Mouse (Mus musculus): ENCODE measurements at regions not wholly inside any gene's neighbourhood (a gene's known extent, or its start where the extent isn't known, plus 50 kb on each side); places are given as distances from the start of the nearest gene placed in this dataset.

DNA sequence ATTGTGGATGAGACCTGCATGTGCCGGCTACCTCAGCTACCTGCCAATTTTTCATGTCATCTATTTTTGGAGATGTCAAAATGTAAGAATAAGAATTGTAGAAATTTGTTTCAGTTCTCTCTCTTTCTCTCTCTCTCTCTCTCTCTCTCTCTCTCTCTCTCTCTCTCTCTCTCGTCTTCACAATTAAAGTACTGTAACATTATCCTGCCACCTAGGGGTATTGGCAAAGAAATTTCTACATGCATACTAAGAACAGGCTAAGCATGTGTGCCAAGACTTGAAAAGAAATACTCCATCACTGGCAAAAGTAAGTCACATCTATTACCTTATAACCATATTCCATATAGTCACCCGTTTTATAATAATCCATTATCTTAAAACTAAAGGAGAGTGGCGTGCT is 398.2 kb upstream of the Adamts16 start:
- DNase-seq (ENCODE audit: low spot score) = no peak

DNA sequence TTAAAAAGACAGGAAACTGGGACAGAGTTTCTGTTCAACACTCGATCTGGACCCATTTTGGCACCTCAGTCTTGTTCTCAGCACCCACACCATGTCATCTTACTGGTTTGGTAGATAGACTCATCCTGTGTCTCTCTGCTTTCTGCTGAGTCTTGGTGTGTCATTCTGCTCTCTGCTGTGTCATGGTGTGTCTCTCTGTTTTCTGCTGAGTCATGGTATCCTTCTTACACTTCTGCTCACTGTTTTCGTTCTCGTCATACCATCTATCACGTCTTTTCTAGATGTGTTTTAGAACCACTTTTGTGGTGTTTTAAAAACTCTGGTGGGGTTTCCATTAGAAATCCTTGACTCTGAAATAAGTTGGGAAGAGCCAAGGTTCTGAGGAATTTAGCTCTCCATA is 393.7 kb upstream of the Adamts16 start:
- no peak for DNase-seq (ENCODE audit: low spot score)

DNA sequence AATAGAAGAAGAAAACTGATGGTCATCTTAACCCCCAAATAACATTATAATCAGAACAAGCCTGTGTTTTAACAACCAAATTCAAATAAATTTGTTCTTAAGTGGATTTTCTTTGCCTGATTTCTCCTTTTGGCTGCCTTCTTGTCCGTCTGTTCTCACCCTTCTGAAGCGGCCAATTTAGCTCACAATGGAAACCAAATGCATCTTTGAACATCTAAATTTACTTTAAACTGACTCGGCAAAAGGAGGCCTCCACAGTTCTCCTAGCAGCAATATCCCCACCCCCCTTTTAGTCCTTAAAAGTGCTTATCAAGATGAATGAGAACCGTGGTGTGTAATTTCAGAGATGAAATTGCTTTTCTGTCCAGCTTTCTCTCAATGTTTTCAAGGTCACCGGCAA is 389.6 kb upstream of the Adamts16 start:
- DNase-seq (ENCODE audit: low spot score) = no peak

DNA sequence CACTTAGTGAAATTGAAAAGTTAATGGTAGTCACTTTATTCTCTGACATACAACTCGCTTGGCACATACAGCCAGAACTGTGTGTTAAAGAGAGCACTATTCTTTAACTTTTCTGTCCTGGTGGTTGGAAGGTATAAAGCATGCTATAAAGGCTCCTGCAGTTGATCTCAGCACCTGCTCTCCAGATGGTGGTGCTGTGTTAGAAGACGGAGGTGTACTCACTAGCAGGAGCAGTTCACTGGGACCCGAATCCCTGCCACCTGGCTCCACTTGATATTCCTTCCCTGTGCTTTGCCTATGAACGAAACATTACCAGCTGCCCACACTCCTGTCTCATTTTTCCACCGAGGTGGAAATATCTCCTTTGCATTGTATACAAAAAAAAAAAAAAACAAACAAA is 373.2 kb upstream of the Adamts16 start:
- no peak for DNase-seq (ENCODE audit: low spot score)

DNA sequence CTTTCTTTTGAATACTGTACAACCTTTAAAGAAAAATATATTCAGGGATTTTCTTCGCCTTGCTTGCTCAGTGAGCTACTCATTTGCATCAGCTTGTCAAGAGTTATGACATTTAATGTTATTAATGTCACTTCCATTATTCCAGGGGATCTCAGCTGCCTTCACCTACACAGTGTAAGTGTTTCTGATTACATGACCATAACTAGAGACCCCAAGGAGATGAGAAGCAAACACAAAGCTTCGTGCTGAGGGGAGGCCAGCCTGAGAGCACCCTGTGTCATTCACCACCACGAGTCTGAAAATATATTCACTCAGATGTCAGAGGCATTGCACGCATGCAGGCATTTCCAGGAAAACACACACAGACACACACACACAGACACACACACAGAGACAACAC is 369.8 kb upstream of the Adamts16 start:
- DNase-seq (ENCODE audit: low spot score) = no peak

DNA sequence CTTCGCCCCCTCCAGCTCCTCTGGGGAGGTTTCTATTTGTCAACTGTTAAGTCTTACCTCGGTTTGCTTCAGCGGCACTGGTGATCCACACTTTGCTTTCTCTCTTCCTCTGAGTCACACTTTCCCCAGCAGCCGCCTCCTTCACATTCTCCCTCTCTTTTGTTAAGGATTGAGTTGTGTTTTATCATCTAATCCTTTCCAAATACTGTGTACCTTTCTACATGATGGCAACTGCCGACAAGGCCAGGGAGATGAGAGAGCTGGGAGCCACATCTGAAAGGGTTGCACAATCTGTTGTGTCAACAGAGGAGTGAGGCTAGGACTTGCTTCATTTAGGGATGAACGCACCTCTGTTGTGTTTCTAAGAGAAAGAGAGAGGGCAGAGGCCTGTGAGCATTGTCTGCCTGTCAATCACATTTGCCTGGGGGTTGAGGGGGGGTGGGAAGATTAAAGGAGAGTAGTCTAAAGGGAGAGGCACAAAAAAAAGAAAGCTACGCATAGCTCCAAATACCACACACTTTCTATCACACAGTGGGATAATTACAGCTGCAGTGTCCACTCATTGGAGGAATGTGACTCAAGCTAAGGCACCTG is 369.1 kb upstream of the Adamts16 start:
- DNase-seq (ENCODE audit: low spot score) = no peak

DNA sequence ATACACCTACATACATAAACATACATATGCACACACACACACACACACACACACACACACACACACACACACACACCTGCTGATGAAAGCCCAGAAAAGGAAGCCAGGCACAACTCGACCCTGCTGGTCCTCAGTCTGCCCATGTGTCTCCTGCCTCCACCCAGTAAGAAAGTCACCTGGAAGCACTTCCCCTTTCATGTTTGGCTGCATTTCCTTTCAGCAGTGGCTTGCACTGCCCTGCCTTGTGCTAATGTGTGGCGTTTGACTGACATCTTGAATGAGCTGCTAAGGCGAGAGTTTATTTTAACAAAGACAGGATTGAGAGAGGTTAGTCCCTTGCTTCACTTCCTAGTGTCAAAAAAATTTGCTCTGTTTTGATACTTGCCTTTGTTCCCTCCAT is 364.1 kb upstream of the Adamts16 start:
- DNase-seq (ENCODE audit: low spot score) = no peak

DNA sequence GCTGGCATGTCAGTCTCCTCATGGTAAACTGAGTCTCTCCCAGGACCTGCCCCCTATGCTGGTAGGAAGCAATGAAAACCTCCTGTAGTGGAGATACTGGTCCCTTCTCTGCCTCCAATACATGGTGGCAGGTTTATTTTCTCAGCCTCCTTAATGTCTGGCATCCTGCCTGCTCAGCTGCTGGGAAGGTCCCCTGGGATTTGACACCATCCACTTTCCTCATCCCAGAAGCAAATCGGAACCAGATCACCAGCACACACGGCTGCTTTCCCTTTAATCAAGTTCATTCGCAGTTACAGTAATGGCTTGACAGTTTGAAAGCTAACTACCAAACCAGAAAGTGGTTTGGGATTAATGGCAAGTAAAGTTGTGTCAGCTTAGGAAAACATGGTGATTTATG is 359.0 kb upstream of the Adamts16 start:
- no peak for DNase-seq (ENCODE audit: low spot score)

DNA sequence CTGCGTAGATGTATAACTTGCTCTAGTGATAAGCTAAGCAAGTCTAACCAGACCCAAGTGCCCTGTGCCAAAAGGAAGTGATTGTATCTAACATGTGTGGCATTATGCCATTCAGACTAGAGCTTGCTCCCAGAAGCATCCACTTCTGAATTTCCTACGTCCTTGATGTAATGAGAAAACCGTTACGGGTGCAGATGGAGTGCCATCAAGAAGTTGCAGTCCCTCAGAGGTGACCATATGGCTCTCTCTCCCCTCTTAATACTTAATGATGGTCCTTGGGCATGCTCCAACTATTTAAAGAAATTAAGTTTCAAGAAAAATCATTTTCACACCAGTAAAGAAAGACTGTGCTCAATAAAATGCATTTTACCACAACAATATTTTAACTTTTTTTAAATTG is 354.1 kb upstream of the Adamts16 start:
- no peak for DNase-seq (ENCODE audit: low spot score)

DNA sequence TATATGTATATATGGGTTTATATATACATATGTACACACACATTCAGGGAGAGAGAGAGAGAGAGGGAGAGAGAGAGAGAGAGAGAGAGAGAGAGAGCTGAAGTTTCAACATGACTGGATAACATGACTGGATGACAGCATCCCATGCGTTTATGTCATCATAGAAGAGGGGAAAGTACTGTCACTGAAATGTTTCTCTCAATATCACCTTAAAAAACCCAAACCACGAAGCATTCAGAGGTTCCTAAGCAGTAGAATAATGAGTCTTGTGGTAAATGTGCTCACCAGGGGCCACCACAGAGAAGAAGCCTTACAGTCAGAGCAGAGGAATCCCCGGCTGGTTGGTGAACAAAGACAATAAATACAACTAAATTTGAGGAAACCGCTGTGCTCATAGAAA is 342.9 kb upstream of the Adamts16 start:
- no peak for DNase-seq (ENCODE audit: low spot score)

DNA sequence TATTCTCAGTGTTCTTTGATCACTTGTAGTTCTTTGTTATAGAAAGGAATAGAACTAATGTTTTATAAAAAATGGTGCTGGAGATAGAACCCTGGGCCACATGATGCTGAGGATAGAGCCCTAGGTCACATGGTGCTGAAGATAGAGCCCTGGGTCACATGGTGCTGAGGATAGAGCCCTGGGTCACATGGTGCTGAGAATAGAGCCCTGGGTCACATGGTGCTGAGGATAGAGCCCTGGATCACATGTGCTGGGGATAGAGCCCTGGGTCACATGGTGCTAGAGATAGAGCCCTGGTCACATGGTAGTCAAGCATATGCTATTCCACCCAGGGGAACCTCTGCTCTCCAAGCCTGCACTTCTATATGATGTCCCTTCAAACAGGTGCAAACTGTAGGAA is 337.5 kb upstream of the Adamts16 start:
- DNase-seq (ENCODE audit: low spot score) = no peak

DNA sequence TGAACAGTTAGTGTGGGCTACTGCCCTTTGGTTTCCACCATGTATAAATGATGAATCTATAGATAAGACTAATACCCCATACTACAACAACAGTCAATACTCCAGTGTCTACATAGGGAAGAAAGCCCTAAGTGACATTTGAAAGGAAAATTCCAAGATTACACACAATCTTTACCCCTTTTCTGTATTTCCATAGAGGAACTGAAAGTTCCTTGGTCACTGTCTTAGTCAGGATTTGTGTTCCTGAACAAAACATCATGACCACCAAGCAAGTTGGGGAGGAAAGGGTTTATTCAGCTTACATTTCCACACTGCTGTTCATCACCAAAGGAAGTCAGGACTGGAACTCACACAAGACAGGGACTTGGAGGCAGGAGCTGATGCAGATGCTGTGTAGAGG is 332.7 kb upstream of the Adamts16 start:
- no peak for DNase-seq (ENCODE audit: low spot score)

DNA sequence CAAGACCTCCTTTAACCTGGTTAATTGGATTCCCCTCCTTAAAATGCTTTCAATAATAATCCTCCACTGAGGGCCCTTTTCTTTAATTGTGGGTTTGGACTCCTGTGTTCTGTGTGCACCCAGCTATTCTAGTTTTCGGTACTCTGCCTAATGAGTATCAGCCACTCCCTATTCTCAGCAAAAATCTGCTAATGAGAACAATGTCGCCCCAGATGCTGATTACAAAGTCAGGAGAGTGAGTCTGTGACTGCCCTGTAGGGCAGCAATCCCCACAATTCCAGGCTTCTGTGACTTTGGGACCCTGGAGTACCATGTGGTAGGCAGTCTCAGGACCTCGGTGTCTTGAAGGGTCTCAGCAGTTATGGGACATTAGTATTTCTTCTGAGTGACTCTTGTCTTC is 324.6 kb upstream of the Adamts16 start:
- no peak for DNase-seq (ENCODE audit: low spot score)

DNA sequence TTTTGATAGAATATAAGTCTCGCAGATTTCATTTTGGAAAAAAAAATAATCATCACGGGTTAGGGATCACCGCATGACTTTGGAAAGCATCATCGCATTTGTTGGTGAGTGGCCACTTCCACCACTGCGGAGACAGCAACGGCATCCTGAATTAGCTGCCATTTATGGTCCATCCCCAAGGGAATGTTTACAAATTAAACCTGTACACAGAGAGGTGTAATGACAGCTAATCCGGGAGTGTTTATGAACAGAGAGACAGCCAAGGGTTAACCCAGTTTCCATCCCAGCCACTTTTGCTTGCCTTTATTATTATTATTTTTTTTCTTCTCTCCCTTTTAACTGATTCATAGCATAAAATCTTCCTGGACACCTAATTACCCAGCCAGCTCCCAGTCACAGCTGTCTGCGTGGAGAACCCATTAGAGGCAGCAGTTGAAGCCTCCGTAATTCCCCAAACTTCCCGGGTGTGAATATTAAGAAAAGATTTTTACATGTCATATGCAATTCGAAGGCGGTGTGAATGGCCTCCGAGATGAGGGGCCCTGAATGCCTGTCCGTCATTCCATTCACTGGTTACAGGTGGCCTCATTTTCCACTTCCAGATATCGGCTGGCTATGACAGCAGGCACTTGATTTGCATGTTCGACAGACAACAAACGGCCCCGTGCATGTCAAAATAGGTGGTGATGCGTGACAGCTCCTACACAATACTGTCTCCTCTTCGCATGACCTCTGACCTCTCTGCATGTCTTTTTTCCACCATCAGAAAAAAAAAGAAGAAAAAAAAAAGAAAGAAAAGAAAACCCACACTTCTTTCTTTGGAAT is 323.7 kb upstream of the Adamts16 start:
- DNase-seq (ENCODE audit: low spot score) = no peak

DNA sequence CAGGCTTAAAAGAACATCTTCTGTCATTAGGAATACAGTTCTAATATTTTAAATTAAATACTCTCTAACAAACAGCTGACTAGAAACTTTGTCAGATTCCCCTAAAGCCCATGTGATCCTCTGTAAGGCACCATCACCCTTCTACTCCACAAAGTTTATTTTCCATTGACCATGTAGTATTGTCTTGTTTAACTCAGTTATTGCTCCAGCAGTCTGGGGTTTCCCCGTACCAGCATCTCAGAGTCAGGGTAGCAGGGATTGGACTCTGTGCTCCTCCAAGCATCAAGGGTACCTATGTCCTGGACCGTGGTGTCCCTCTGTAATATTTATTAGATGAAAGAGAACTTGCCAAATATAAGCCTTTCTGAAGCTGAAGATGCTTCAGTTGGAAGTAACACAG is 322.4 kb upstream of the Adamts16 start:
- no peak for DNase-seq (ENCODE audit: low spot score)

DNA sequence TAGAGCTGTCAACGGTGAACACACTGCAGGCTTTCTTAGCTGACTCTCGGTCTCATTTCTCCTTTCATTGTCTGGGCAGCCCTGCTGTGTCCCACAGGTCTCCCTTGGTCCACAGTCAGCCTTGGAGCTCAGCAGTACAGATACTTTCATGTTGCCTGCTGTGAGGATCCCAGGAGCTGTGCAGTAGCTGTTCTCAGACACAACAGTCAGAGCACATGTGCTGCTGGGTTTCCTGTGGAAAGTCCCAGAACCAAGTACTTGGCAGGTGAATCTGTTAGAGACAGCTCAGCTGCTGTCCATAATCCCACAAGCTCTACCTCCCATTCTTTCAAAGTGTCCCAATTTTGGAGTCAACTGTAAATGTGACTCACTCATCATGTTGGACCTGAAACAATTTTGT is 321.3 kb upstream of the Adamts16 start:
- DNase-seq (ENCODE audit: low spot score) = no peak

DNA sequence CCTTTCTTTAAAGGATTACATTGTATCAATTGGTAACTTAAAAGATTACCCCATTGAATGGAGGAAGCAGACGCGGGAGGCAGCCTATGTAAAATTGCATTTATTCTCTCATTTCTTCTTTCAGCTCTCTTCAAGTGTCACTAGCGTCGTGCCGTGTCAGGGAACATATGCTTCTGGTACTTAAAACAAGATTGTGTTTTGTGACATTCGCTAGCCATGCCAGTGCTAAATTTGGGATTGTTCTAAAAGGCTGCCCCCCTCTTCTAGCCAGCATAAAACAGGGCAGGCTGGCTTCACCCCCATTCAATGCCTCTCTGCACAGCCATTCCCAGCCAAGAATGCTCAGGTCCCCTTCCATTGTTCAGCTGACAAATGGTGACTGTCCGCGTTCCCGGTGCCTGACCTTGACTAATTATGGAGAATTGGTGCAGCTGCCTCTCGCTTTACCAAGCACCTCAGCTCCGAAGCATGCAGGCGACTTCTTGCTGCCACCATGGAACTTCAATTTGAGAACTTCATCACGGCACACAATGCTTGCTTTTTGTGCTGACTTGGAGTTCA is 316.8 kb upstream of the Adamts16 start:
- DNase-seq (ENCODE audit: low spot score) = no peak

DNA sequence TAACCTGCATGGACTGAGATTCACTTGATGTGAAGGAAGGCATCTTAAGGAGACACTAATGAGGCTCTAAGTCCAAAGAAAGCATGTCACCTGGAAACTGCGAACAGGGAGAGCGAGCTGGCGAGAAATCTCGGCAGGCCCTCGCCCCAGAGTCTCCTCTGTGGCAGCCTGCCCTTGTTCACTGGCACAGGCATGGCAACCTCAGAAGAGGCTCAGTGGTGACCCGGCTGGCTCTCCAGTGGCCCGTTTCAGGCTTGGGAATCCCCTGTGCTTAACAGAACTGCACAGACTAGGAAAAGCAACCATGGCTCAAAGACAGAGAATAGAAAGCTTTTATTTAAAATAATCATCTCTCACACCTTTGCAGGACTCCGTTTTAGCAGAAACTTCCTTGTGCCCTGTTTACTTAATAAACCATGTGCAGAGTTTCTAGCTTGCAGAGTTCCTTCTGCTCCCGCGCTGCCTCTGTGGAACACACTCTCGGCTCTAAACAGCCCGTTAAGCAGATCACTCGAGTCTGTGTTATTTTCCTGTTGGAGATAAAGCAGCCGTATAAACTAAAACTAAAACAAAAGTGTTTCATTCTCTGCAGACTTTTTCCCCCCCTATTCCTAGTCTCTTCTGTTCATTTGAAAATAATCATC is 316.2 kb upstream of the Adamts16 start:
- DNase-seq (ENCODE audit: low spot score) = no peak

DNA sequence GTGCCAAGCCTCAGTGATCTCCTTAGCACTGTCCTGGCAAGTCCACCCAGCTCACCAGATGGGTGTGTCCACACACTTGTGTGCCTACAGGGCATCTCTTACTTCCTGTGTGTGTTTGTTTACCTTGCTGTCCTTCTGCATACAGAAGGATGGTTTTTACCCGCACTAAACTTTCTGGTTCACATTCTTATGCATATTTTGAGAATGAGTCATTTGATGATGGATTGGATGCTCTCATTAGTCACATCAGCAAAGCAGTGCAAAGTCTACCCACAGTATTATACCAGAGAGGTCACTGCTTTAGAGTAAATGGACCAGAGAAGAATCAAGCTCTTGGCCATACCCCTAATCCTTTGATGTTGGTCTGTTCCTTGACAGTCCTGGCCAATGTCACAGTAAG is 308.5 kb upstream of the Adamts16 start:
- no peak for DNase-seq (ENCODE audit: low spot score)

DNA sequence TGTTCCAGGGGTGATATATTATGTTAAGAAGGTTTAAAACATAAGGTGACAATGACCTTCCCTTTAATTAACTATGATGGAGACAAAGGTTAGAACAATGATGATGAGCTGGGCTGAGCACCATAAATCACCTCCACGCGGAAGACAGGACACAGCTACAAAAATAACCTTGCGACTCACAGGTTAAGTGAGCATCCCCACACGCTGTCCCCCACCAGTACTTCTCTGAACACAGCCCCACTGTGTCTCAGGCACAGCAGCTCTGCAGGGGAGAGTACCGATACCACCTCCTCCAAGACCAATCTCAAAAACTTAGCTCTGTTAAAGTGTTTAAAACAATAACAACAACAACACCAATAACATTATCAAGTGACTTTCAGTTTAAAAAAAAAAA is 307.7 kb upstream of the Adamts16 start:
- no peak for DNase-seq (ENCODE audit: low spot score)

DNA sequence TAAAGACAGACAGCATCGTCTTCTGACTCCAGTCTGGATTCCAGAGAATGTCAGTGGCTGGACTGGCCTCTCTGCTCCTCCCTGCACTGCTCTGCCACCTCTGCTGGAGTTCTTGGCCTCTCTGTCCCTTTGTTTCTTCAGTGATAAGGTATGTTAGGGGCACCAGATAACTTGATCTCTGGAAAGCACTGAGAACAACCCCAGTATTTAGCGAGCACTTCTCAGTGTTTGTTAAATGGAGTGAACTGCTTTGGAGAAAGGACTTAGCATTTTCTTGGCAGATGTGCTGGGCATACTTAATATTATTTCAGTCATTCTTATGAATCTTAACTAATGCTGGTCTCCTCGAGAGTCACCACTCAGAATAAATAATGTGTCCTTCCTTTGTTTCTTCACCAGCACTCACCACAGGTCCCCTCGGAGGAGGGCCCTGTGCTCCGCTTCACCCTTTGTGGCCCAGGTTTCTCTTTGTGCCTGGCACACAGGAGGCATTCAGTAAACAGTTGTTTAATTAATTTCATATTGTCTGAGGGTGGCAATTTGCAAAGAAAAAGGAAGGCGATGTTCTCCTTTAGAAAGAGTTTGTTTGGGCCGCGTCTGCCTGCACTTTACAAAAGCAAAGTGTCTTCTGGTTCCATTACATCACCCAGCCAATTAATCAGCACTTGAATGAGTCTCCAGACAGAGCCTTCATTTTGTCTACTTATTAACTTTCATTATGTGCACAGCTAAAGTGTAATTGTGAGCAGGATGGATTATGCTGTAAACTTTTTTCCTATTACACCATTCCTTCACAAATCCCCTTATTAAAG is 307.1 kb upstream of the Adamts16 start:
- no peak for DNase-seq (ENCODE audit: low spot score)

DNA sequence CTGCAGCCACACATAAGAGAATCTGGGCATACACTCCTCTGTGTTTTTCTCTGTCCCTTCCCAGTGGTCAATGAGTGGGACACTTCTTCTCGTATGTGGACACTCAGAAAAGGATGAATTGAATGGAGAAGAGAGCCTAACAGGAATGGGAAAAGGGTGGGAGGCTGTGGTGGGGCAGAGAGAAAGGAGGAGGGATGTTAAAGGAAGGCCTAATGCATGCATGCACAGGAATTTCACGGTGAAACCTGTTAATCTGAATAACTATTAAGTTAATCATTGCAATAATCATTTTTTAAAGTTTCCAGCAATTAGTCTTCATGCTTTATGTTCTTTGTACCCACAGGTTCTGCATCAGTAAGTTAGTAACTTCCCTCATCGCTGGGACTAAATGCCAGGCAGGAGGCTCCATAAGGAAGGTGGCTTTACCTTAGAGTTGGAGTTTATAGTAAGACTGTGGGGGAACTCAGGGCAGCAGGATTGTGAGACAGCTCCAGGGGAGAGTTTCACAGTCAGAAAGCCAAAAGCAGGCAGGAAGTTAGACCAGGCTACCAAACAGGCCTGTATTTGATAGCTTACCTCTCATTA is 305.3 kb upstream of the Adamts16 start:
- DNase-seq (ENCODE audit: low spot score) = no peak
